Mouse (Mus musculus) bone marrow, adult 2 months (tissue): Measurements from ENCODE around the gene Cldn24. TPM values are rescaled to one million over a fixed set of nuclear protein-coding genes. Genes with fewer than 3 reads are reported as not detected.

ENCODE experiments used
- H3K27ac ChIP-seq: fragments of 200-500 bp; 2 replicates; pipeline ENCODE4 v1.5.1; 2012; ENCODE audit warnings: low read depth, mild to moderate bottlenecking, control low read depth, inconsistent platforms, low read length; ENCODE audit not compliant: control insufficient read depth, poor library complexity, insufficient read depth
- H3K4me1 ChIP-seq: fragments of 200-500 bp; 2 replicates; pipeline ENCODE4 v1.6.1; 2011; ENCODE audit warnings: low read length; ENCODE audit not compliant: control insufficient read depth, insufficient read depth
- H3K4me3 ChIP-seq: fragments of 200-500 bp; replicated peaks from 2 replicates; pipeline ENCODE3; 2011; ENCODE audit warnings: mild to moderate bottlenecking, low read depth, low read length, control low read depth; ENCODE audit not compliant: control insufficient read depth
- CTCF ChIP-seq: fragments of 200-500 bp; IDR thresholded peaks from 2 replicates; pipeline ENCODE4 v1.5.1; 2011; ENCODE audit warnings: low read length, control low read depth; ENCODE audit not compliant: control insufficient read depth, insufficient read depth
- POLR2A ChIP-seq: fragments of 200-500 bp; IDR thresholded peaks from 2 replicates; pipeline ENCODE4 v1.6.1; 2011; ENCODE audit warnings: low read depth, mild to moderate bottlenecking, control low read depth, low read length, borderline replicate concordance; ENCODE audit not compliant: control insufficient read depth
- WGBS: fragments of 180-500 bp; shearing (Covaris S2); methylation state at CpG from one replicate; pipeline ENCODE4 v1.1.7; 2018; 5-methylcytosine and 5-hydroxymethylcytosine counted together
- polyA plus RNA-seq: library from polyadenylated mRNA; stranded (reverse); fragments of >200 nt; gene quantifications from 2 replicates; pipeline ENCODE4 v1.2.4, GENCODE M21; 2011; ENCODE audit warnings: low replicate concordance; ENCODE audit not compliant: missing spikeins, insufficient read depth, insufficient read length

Cldn24 gene
- polyA plus RNA-seq, 1 experiment, result not detected

- H3K4me3 ChIP-seq, result no peak overlapping the region
- H3K27ac ChIP-seq, result no peak overlapping the region
- 52% methylated on average over 10 of the region's 10 CpGs for WGBS
- no peaks in the 10 kb centered on the region for H3K4me1 ChIP-seq
- TF ChIP-seq CTCF (no peak), POLR2A (no peak)
Measured at GRCm38 (mm10) chr8:47787705-47788104, 34.2 kb upstream of the Cldn24 start.

GRCm38 (mm10) chr8:47791986-47792385 is 30.0 kb upstream of the Cldn24 start:
- no peak overlapping the region for H3K4me3 ChIP-seq
- no peak for TF ChIP-seq CTCF
- TF ChIP-seq POLR2A, result no peak
- H3K27ac ChIP-seq, result no peak overlapping the region
- no peaks in the 10 kb centered on the region for H3K4me1 ChIP-seq
- 76% methylated on average over 9 of the region's 9 CpGs for WGBS

- 37% methylated on average over 6 of the region's 6 CpGs for WGBS
- TF ChIP-seq CTCF, result no peak
- TF ChIP-seq POLR2A, result no peak
- Histone ChIP-seq H3K4me1 (no peaks in the 10 kb centered on the region; the same call in 1 of the 2 replicates), H3K4me3 (no peak overlapping the region), H3K27ac (no peak overlapping the region)
Measured at GRCm38 (mm10) chr8:47799438-47799837, 22.5 kb upstream of the Cldn24 start.

GRCm38 (mm10) chr8:47802349-47802748 is 19.6 kb upstream of the Cldn24 start:
- WGBS, result 77% methylated on average over 2 of the region's 2 CpGs
- TF ChIP-seq POLR2A (no peak), CTCF (no peak)
- Histone ChIP-seq H3K27ac (no peak overlapping the region), H3K4me3 (no peak overlapping the region), H3K4me1 (no peaks in the 10 kb centered on the region; the same call in 1 of the 2 replicates)

- 55% methylated on average over 1 of the region's 1 CpGs for WGBS
- Histone ChIP-seq H3K4me1 (no peaks in the 10 kb centered on the region; the same call in 1 of the 2 replicates), H3K4me3 (no peak overlapping the region), H3K27ac (no peak overlapping the region)
- TF ChIP-seq CTCF (no peak), POLR2A (no peak)
Measured at GRCm38 (mm10) chr8:47804262-47804661, 17.7 kb upstream of the Cldn24 start.

GRCm38 (mm10) chr8:47809970-47810665 is 11.8 kb upstream of the Cldn24 start:
- Histone ChIP-seq H3K27ac (no peak overlapping the region), H3K4me1 (no peaks in the 10 kb centered on the region), H3K4me3 (no peak overlapping the region)
- WGBS, result 80% methylated on average over 14 of the region's 14 CpGs
- TF ChIP-seq CTCF, result no peak
- TF ChIP-seq POLR2A, result no peak

GRCm38 (mm10) chr8:47810666-47811015 is 11.3 kb upstream of the Cldn24 start:
- H3K4me3 ChIP-seq, result no peak overlapping the region
- no peaks in the 10 kb centered on the region for H3K4me1 ChIP-seq
- 86% methylated on average over 7 of the region's 7 CpGs for WGBS
- TF ChIP-seq POLR2A (no peak), CTCF (no peak)
- H3K27ac ChIP-seq, result no peak overlapping the region

GRCm38 (mm10) chr8:47811221-47811620 is 10.7 kb upstream of the Cldn24 start:
- 88% methylated on average over 12 of the region's 12 CpGs for WGBS
- TF ChIP-seq POLR2A, result no peak
- TF ChIP-seq CTCF, result no peak
- H3K4me1 ChIP-seq, result no peaks in the 10 kb centered on the region
- H3K4me3 ChIP-seq, result no peak overlapping the region
- no peak overlapping the region for H3K27ac ChIP-seq

GRCm38 (mm10) chr8:47819034-47819433 is 2.9 kb upstream of the Cldn24 start:
- WGBS, result 87% methylated on average over 8 of the region's 8 CpGs
- H3K4me3 ChIP-seq, result no peak overlapping the region
- H3K4me1 ChIP-seq, result no peaks in the 10 kb centered on the region
- TF ChIP-seq POLR2A (no peak), CTCF (no peak)
- H3K27ac ChIP-seq, result no peak overlapping the region
